Mouse (Mus musculus) midbrain, embryonic 13.5 days (tissue): ENCODE results near the gene App. TPM values are rescaled to one million over a fixed set of nuclear protein-coding genes. Genes with fewer than 3 reads are reported as not detected.
A peak's percentile ranks its signal among the peaks of the same experiment; 100 is the strongest.

Experiments used
- ATAC-seq: fragments of 200-750 bp; cut with Nextera tagmentation; 2 replicates; pipeline ENCODE4 v1.8.0; 2017; ENCODE audit warnings: mild to moderate bottlenecking, moderate TSS enrichment, moderate library complexity
- H3K27ac ChIP-seq: fragments of 300-500 bp; sonication (generic); 2 replicates; pipeline ENCODE4 v1.5.1; 2015; ENCODE audit warnings: inconsistent platforms, mild to moderate bottlenecking, moderate library complexity
- H3K27me3 ChIP-seq: fragments of 300-500 bp; sonication (generic); 2 replicates; pipeline ENCODE4 v1.6.1; 2015; ENCODE audit warnings: mild to moderate bottlenecking, inconsistent platforms
- H3K36me3 ChIP-seq: fragments of 300-500 bp; sonication (generic); 2 replicates; pipeline ENCODE4 v1.6.1; 2015; ENCODE audit warnings: mild to moderate bottlenecking, inconsistent platforms
- H3K4me1 ChIP-seq: fragments of 300-500 bp; sonication (generic); replicated peaks from 2 replicates; pipeline ENCODE4 v1.6.1; 2015; ENCODE audit warnings: inconsistent platforms
- H3K4me2 ChIP-seq: fragments of 300-500 bp; sonication (generic); replicated peaks from 2 replicates; pipeline ENCODE4 v1.6.1; 2015; ENCODE audit warnings: moderate library complexity, mild to moderate bottlenecking, inconsistent platforms
- H3K4me3 ChIP-seq: fragments of 300-500 bp; sonication (generic); replicated peaks from 2 replicates; pipeline ENCODE4 v1.5.1; 2015; ENCODE audit warnings: mild to moderate bottlenecking, inconsistent platforms
- H3K9ac ChIP-seq: fragments of 300-500 bp; sonication (generic); replicated peaks from 2 replicates; pipeline ENCODE4 v1.6.1; 2015; ENCODE audit warnings: mild to moderate bottlenecking, inconsistent platforms
- H3K9me3 ChIP-seq: fragments of 300-500 bp; sonication (generic); 2 replicates; pipeline ENCODE4 v1.6.1; 2016; ENCODE audit warnings: mild to moderate bottlenecking, inconsistent platforms
- WGBS: fragments of 180-500 bp; shearing (Covaris S2); methylation state at CpG from one replicate; pipeline ENCODE4 v1.1.7; 2015; 5-methylcytosine and 5-hydroxymethylcytosine counted together
- polyA plus RNA-seq: library from polyadenylated mRNA; unstranded; fragments of >200 nt; fragmentation: Nextera tagmentation; extraction: Ambion mirVana; gene quantifications from 2 replicates; pipeline ENCODE4 v1.2.1, GENCODE M21; 2015

Gene App
- polyA plus RNA-seq, 1 experiment from 2014 or later: 271 TPM

DNA sequence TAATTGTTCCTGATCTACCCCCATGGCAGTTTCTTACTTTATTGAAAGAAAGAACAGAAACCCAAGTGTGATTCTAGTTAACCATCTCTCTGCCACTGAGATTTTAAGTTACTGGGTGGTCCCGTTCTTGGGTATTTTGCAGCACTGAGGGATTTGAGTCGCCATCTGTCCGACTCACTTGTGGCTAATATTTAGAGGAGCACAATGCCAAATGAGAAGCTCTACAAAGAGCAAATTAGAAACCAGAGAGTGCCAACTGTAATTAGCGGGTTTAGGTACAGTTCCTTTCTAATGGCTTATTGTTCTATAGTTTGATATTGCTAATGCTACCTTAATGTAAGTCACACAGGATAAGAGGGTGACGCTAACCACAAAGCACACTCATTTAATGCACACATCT, 161.4 kb downstream of the App start:
- no peak overlapping the region for H3K4me3 ChIP-seq
- H3K27me3 ChIP-seq: no peaks in the 10 kb centered on the region
- no peak overlapping the region for H3K4me2 ChIP-seq
- no peak for ATAC-seq
- 0 out of 2 replicates have a peak, but pooled peaks cover 4% of the 10 kb centered on the region for H3K4me1 ChIP-seq
- H3K36me3 ChIP-seq: peaks cover 57% of the 10 kb centered on the region
- no peaks in the 10 kb centered on the region for H3K9me3 ChIP-seq
- no peak overlapping the region for H3K9ac ChIP-seq
- 95% methylated on average over 5 of the region's 5 CpGs for WGBS
- H3K27ac ChIP-seq: no peak overlapping the region

DNA sequence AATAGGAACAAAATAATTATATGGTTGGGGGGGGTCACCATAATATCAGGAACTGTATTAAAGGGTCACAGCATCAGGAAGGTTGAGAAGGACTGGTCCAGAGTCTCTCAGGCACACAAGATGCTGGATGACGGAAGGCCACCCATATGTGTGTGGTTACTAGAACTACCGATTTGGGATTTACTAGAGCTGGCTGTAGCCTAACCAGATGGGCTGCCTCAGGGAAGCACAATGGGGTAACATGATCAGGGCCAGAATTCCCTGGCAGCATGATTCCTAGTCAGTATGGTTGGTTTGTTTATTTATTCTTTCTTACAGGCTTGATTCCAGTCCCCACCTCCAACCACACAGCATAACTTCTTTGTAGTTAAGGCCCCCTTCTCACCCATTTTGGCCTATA, 162.9 kb downstream of the App start:
- Histone ChIP-seq H3K27ac (no peak overlapping the region), H3K4me3 (no peak overlapping the region), H3K9ac (no peak overlapping the region), H3K9me3 (no peaks in the 10 kb centered on the region), H3K27me3 (no peaks in the 10 kb centered on the region), H3K4me2 (no peak overlapping the region), H3K36me3 (peaks cover 57% of the 10 kb centered on the region), H3K4me1 (0 out of 2 replicates have a peak, but pooled peaks cover 4% of the 10 kb centered on the region)
- no peak for ATAC-seq
- WGBS: 95% methylated on average over 2 of the region's 2 CpGs

DNA sequence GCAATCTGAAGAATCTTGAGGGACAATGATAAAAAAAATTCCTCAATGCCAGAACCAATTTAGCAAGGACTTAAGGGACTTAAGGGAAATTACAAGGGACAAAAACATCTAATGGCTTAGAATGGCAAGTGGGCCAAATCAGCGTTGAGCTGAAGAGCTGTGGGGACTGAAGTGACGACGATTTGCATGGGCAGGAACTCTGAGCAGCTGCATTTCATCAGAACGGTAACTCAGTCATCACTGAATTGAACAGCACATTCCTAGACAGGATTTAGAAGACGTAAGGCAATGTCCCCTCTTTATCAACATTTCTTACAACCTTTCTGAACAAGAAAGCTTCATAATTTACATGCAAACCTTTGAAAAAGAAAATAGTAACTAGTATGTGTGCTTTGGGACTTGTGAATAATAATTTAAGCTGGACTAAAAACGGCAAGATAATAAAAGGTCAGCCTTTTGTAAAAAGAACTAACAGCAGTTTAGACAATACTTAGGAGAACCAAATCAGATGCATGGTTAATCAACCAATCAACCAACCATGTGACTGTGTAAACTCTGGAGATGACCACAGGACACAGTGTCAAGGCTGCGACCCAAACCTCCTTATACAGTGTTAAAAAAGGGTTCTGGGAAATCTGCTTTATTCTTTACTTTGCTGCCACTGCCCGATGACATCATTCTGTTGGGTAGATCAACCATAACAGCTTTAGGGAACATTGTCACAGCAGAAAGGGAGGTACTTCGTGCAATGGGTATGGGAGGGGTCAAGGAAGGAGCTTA, 164.5 kb downstream of the App start:
- H3K36me3 ChIP-seq: peaks cover 51% of the 10 kb centered on the region
- H3K9ac ChIP-seq: no peak overlapping the region
- H3K4me1 ChIP-seq: 0 out of 2 replicates have a peak, but pooled peaks cover 4% of the 10 kb centered on the region
- H3K27ac ChIP-seq: peak overlapping the region; percentile 41
- no peaks in the 10 kb centered on the region for H3K27me3 ChIP-seq
- 52% methylated on average over 9 of the region's 9 CpGs for WGBS
- no peaks in the 10 kb centered on the region for H3K9me3 ChIP-seq
- H3K4me3 ChIP-seq: no peak overlapping the region
- H3K4me2 ChIP-seq: no peak overlapping the region
- no peak for ATAC-seq

DNA sequence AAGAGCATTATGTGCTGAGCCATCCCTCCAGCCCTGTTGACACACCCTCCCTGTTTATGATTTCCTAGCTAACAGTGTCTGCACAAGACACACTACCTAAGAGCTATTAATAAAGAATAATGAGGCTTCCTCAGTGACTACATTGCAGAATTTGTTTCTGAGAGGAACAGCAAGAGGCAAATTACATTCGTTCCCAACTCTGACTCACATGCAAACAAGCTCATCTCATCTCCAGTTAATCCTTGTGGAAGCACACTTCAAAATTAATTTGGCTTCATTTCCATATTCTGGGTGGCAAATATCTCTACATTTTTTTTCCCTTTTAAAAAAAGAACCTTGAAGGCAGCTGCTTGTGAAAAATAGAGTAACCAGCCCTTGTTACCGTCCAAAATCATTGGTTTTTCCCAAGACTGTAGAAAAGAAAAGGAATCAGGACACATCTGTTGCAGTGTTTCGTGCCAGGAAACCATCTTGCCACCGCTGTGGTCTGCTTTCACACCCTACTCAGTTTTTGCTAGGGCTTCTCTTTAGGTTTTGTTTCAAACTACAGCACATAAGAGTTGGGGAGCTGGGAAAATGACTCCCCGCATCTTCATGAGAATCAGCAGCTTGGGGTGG, 171.5 kb downstream of the App start:
- 93% methylated on average over 5 of the region's 5 CpGs for WGBS
- H3K27ac ChIP-seq: no peak overlapping the region
- H3K27me3 ChIP-seq: no peaks in the 10 kb centered on the region
- peaks cover 34% of the 10 kb centered on the region for H3K36me3 ChIP-seq
- no peak overlapping the region for H3K4me2 ChIP-seq
- no peak overlapping the region for H3K4me3 ChIP-seq
- no peak for ATAC-seq
- no peaks in the 10 kb centered on the region for H3K4me1 ChIP-seq
- H3K9me3 ChIP-seq: no peaks in the 10 kb centered on the region
- no peak overlapping the region for H3K9ac ChIP-seq

DNA sequence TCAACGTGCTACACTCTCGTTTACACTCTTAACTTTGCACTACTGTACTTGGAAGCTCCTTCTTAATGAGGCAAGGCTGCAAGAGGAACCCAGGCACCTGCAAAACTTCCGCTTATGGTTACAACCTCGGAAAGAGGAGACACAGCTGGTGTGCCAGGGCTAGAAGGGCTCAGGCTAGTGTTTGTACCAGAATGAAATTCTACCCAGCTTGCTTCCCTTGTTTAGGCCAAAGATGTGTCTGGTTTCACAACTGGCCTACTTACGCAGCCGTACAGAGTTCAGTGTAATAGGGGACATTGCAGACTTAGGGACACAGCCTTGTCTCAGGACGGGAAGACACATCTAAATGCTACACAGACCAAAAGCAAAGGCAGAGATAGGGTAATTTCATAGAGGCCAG, 173.3 kb downstream of the App start:
- Histone ChIP-seq H3K9ac (no peak overlapping the region), H3K27me3 (no peaks in the 10 kb centered on the region), H3K4me3 (no peak overlapping the region), H3K27ac (no peak overlapping the region), H3K36me3 (peaks cover 39% of the 10 kb centered on the region), H3K4me2 (no peak overlapping the region), H3K4me1 (no peaks in the 10 kb centered on the region; the same call in 1 of the 2 replicates), H3K9me3 (no peaks in the 10 kb centered on the region)
- 95% methylated on average over 7 of the region's 7 CpGs for WGBS
- no peak for ATAC-seq

DNA sequence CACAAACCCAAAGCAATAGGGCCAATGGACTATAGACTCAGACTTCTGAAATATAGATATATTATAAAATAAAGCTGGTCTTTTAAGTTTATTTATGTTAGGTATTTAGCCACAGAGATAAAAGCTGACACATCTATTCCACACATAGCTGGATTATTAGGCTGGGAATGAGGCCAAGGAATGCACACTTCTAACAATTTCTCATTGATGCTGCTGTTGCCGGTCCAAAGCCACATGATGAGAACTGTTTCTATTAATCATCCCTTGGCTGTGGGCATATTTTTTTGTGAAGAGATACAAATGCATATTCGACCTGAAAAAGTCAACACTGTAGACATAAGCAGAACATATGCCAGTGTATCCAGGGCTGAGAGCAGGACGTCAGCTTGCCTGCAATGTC, 176.0 kb downstream of the App start:
- no peaks in the 10 kb centered on the region for H3K27me3 ChIP-seq

DNA sequence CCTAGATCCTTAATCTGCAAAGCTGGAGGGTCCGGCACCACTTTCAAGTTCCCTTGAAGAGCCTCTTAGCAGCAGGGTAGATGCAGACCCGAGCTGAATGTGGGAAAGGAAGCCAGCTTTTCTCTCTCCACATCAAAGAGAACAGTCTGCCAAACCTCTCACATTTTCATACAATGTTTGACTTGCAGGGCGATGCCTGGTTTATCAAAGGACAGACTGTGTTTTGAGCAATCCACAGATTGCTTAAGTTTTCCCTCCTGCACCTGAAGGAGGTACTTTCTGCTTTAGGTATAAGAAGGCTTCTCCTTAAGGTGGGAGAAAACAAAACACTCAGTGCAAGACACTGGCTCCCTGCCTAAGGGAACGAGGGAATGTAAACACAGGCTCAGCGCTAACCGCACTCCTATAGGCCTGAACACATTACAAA, 178.1 kb downstream of the App start:
- H3K4me3 ChIP-seq: no peak overlapping the region
- no peaks in the 10 kb centered on the region for H3K27me3 ChIP-seq
- ATAC-seq: no peak
- no peak overlapping the region for H3K27ac ChIP-seq
- peaks cover 20% of the 10 kb centered on the region for H3K36me3 ChIP-seq
- 46% methylated on average over 6 of the region's 6 CpGs for WGBS
- no peaks in the 10 kb centered on the region for H3K9me3 ChIP-seq
- H3K9ac ChIP-seq: no peak overlapping the region
- no peak overlapping the region for H3K4me2 ChIP-seq
- peaks cover 3% of the 10 kb centered on the region; the same call in 1 of the 2 replicates for H3K4me1 ChIP-seq

More for the DNA sequence above, 176.0 kb downstream of the App start:
- ATAC-seq: no peak
- Histone ChIP-seq H3K36me3 (peaks cover 33% of the 10 kb centered on the region), H3K4me2 (no peak overlapping the region), H3K27ac (no peak overlapping the region), H3K9ac (no peak overlapping the region), H3K4me3 (no peak overlapping the region), H3K9me3 (no peaks in the 10 kb centered on the region), H3K4me1 (peaks cover 3% of the 10 kb centered on the region; the same call in 1 of the 2 replicates)
- WGBS: 90% methylated on average over 3 of the region's 3 CpGs

DNA sequence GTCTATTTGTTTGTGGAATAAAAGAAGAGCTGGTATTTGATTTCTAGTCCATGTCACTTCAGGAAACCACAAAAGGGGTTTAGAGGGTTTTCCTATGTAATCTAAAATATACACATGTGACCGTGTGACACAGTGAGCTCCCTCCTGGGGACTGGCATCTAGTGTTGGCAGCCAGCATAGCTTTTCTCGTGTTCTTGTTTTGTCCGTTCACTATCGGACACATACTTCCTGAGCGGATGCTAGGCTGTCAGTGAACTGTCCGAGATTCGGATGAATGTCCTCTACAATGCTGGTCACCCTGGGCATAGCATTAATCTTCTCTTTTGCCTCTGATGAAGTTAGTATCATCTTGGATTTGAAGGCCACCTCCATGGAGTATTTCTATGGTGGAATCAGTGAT, 180.7 kb downstream of the App start:
- H3K4me1 ChIP-seq: peaks cover 12% of the 10 kb centered on the region
- H3K9me3 ChIP-seq: no peaks in the 10 kb centered on the region
- H3K36me3 ChIP-seq: peaks cover 25% of the 10 kb centered on the region
- no peaks in the 10 kb centered on the region for H3K27me3 ChIP-seq
- no peak for ATAC-seq
- H3K27ac ChIP-seq: no peak overlapping the region
- no peak overlapping the region for H3K4me3 ChIP-seq
- no peak overlapping the region for H3K4me2 ChIP-seq
- 94% methylated on average over 7 of the region's 7 CpGs for WGBS
- no peak overlapping the region for H3K9ac ChIP-seq

DNA sequence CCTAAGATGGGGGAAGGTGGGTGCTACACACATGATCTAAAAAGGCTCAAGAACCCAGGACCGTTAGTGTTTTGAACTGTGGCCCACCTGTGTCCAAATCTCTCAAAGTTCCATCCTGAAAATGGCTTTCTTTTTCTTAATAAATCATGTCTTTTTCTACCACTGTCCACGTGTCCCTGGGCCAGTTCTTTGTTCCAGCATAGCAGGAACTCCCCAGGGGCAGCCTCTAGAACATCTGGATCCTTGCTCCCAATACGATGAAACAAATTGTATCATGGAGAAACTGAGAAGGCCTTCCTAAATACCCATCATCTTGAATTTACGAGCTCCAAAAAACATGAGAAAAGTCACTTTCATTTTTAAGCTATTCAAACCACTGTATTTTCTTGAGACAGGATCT, 182.6 kb downstream of the App start:
- H3K36me3 ChIP-seq: peaks cover 25% of the 10 kb centered on the region
- H3K4me2 ChIP-seq: no peak overlapping the region
- WGBS: 85% methylated on average over 4 of the region's 4 CpGs
- no peaks in the 10 kb centered on the region for H3K27me3 ChIP-seq
- H3K9ac ChIP-seq: no peak overlapping the region
- H3K4me1 ChIP-seq: peaks cover 20% of the 10 kb centered on the region
- H3K4me3 ChIP-seq: no peak overlapping the region
- no peak overlapping the region for H3K27ac ChIP-seq
- H3K9me3 ChIP-seq: no peaks in the 10 kb centered on the region
- ATAC-seq: no peak

DNA sequence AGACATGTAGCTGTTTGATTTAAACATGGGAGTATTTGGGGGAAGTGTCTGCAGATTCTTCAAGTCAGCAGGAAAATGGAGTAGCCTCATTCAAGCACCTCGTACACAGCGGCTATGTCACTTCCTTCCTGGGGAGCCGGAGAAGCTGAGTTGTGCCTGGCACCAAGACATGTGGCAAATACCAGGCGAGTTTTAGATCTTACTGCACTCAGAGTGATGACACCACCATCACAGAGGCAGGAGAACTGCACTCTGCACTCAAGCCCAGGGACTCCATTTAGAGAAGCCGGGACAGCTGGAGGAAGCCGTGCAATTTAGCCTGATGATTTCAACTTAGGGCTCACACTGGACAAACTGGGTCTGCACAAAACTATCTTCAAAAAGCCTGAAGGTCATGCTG, 183.6 kb downstream of the App start:
- ATAC-seq: no peak
- H3K27me3 ChIP-seq: no peaks in the 10 kb centered on the region
- H3K4me1 ChIP-seq: peaks cover 17% of the 10 kb centered on the region
- H3K9me3 ChIP-seq: no peaks in the 10 kb centered on the region
- no peak overlapping the region for H3K4me2 ChIP-seq
- no peak overlapping the region for H3K4me3 ChIP-seq
- H3K36me3 ChIP-seq: peaks cover 25% of the 10 kb centered on the region
- 88% methylated on average over 6 of the region's 6 CpGs for WGBS
- H3K9ac ChIP-seq: no peak overlapping the region
- H3K27ac ChIP-seq: peak overlapping the region; percentile 25; the same call in 1 of the 2 replicates

DNA sequence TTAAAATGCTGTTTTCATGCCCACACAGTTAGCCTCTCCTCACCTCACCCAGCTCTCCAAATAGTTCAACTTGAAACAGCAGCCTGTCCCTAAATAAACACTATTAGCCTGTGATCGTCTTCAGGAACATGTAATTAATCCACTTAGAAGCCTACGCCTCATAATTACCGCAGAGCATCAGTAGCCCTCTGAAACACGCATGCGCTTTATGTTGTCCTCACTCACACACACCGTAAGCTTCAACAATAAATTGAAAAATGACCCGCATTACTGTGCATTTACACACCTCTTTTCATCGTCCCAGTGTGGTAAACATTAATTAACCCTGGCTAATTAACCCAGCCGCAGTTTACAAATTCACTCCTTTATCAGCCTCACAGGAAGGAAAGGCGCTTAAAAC, 184.1 kb downstream of the App start:
- no peak overlapping the region for H3K27ac ChIP-seq
- H3K9me3 ChIP-seq: no peaks in the 10 kb centered on the region
- no peak overlapping the region for H3K4me2 ChIP-seq
- peaks cover 25% of the 10 kb centered on the region for H3K36me3 ChIP-seq
- H3K4me3 ChIP-seq: no peak overlapping the region
- ATAC-seq: no peak
- H3K9ac ChIP-seq: no peak overlapping the region
- WGBS: 78% methylated on average over 10 of the region's 10 CpGs
- no peaks in the 10 kb centered on the region for H3K27me3 ChIP-seq
- H3K4me1 ChIP-seq: peaks cover 16% of the 10 kb centered on the region

DNA sequence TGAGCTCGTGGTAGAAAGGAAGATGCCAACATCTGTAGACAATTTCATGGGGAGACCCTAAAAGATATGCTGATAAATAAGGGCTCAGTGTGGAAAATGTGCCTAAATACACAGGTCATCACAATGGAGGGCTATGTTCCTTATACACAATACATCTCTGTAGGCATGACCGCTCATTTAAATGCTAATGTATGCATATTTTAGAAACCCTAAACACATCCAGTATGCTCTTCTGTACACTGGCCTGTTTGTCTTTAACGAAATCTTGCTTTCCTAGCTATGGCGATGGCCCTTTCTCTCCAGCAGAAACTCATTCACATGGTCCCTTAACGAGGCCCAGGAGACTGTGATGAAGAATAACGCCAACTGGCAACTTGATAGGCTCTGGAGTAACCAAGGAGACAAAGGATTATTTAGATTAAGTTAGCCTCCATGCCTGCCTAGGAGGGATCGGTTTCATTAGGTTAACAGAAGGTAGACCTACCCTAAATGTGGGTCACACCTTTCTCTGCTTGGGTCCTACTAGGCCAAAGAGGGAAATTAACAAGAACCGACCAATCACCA, 185.8 kb downstream of the App start:
- peak; percentile 76 for ATAC-seq
- H3K27ac ChIP-seq: peak overlapping the region; percentile 31
- H3K36me3 ChIP-seq: peaks cover 14% of the 10 kb centered on the region

More for the DNA sequence above, 185.8 kb downstream of the App start:
- no peak overlapping the region for H3K9ac ChIP-seq
- H3K4me3 ChIP-seq: no peak overlapping the region
- H3K27me3 ChIP-seq: no peaks in the 10 kb centered on the region
- peaks cover 16% of the 10 kb centered on the region for H3K4me1 ChIP-seq
- 56% methylated on average over 8 of the region's 8 CpGs for WGBS
- H3K4me2 ChIP-seq: no peak overlapping the region
- no peaks in the 10 kb centered on the region for H3K9me3 ChIP-seq
